Mouse (Mus musculus) midbrain, embryonic 13.5 days (tissue): Measurements from ENCODE around the gene Slc26a3. TPM values are rescaled to one million over a fixed set of nuclear protein-coding genes. Genes with fewer than 3 reads are reported as not detected.

Source experiments
- ATAC-seq: fragments of 200-750 bp; cut with Nextera tagmentation; 2 replicates; pipeline ENCODE4 v1.8.0; 2017; ENCODE audit warnings: mild to moderate bottlenecking, moderate TSS enrichment, moderate library complexity
- H3K27ac ChIP-seq: fragments of 300-500 bp; sonication (generic); 2 replicates; pipeline ENCODE4 v1.5.1; 2015; ENCODE audit warnings: inconsistent platforms, mild to moderate bottlenecking, moderate library complexity
- H3K27me3 ChIP-seq: fragments of 300-500 bp; sonication (generic); 2 replicates; pipeline ENCODE4 v1.6.1; 2015; ENCODE audit warnings: mild to moderate bottlenecking, inconsistent platforms
- H3K36me3 ChIP-seq: fragments of 300-500 bp; sonication (generic); 2 replicates; pipeline ENCODE4 v1.6.1; 2015; ENCODE audit warnings: mild to moderate bottlenecking, inconsistent platforms
- H3K4me1 ChIP-seq: fragments of 300-500 bp; sonication (generic); replicated peaks from 2 replicates; pipeline ENCODE4 v1.6.1; 2015; ENCODE audit warnings: inconsistent platforms
- H3K4me2 ChIP-seq: fragments of 300-500 bp; sonication (generic); replicated peaks from 2 replicates; pipeline ENCODE4 v1.6.1; 2015; ENCODE audit warnings: moderate library complexity, mild to moderate bottlenecking, inconsistent platforms
- H3K4me3 ChIP-seq: fragments of 300-500 bp; sonication (generic); replicated peaks from 2 replicates; pipeline ENCODE4 v1.5.1; 2015; ENCODE audit warnings: mild to moderate bottlenecking, inconsistent platforms
- H3K9ac ChIP-seq: fragments of 300-500 bp; sonication (generic); replicated peaks from 2 replicates; pipeline ENCODE4 v1.6.1; 2015; ENCODE audit warnings: mild to moderate bottlenecking, inconsistent platforms
- H3K9me3 ChIP-seq: fragments of 300-500 bp; sonication (generic); 2 replicates; pipeline ENCODE4 v1.6.1; 2016; ENCODE audit warnings: mild to moderate bottlenecking, inconsistent platforms
- WGBS: fragments of 180-500 bp; shearing (Covaris S2); methylation state at CpG from one replicate; pipeline ENCODE4 v1.1.7; 2015; 5-methylcytosine and 5-hydroxymethylcytosine counted together
- polyA plus RNA-seq: library from polyadenylated mRNA; unstranded; fragments of >200 nt; fragmentation: Nextera tagmentation; extraction: Ambion mirVana; gene quantifications from 2 replicates; pipeline ENCODE4 v1.2.1, GENCODE M21; 2015

Slc26a3 gene
- polyA plus RNA-seq = not detected in 2 replicates

DNA sequence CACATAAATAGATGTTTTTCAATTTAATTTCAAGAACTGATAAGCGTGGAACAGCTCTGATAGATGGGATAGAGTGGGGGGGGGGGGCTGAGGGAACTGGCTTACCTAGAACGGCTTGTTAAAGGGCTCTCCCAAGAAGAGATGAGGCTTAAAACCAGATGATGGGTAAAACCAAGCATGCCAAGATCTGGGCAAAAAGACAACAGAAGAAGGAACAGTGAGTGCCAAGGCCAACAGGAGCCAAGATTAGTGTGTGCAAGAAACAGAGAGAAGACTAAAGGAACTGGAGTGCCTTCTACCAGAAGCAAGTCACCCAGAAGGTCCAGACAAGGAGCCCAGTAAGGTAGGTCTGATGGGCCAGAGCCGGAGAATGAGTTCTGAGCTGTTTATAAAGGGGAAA, at the start of gene Slc26a3:
Gene Slc26a3 (plus strand): TSS at position 301 of the 400 bp plus-strand sequence.
- no peak within 1 kb of the TSS for H3K4me3 ChIP-seq
- H3K27me3 ChIP-seq = no peaks in the 10 kb centered on the region
- no peak within 1 kb of the TSS for H3K4me2 ChIP-seq
- no peak for ATAC-seq
- H3K27ac ChIP-seq = no peak within 1 kb of the TSS
- H3K9ac ChIP-seq = no peak within 1 kb of the TSS
- H3K9me3 ChIP-seq = no peaks in the 10 kb centered on the region
- 86% methylated on average over 3 of the region's 3 CpGs for WGBS
- no peaks in the 10 kb centered on the region for H3K4me1 ChIP-seq
- H3K36me3 ChIP-seq = no peaks in the 10 kb centered on the region

DNA sequence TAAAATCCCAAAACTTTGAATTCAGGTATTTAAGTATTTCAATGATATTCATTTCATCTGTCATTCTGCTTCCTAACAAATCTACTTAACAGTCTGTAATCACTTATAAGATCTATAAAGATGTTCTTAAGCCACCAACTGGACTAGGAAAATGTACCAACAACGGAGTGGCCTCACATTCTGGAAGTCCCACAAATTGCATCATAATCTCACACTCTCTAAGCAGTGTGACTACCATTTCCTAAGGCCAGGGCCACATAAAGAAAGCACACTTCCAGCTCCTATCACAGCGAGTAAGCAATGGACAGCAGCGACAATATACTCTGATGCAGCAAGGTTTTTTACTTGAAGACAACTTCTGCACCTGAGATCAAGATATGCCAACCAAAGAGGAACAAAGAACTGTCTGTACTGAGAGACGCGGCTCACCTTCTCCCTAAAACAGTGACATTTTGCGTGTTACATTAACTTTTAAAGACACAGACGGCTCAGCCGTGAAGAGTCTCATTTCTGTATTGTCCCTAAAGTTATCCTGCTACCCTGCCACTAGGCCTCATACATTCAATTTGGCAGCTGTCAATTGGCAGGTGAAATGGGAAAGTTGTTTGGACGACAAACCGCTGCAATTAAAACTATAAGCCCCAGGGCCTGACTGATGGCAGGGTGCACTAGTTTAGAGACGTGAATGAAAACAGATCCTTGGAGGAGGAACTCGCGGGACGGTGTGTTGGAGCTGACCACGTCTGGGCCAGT, 40.3 kb upstream of the Slc26a3 start:
- Histone ChIP-seq H3K4me1 (peaks cover 20% of the 10 kb centered on the region), H3K9me3 (no peaks in the 10 kb centered on the region), H3K27me3 (no peaks in the 10 kb centered on the region), H3K36me3 (peaks cover 19% of the 10 kb centered on the region), H3K9ac (peak overlapping the region; percentile 97), H3K27ac (0 out of 2 replicates have a peak overlapping the region, but pooled peaks have one; percentile 80), H3K4me3 (peak overlapping the region; percentile 98), H3K4me2 (peak overlapping the region; percentile 89)
- 32% methylated on average over 15 of the region's 15 CpGs for WGBS
- 0 out of 2 replicates have a peak, but pooled peaks have one; percentile 2 for ATAC-seq

DNA sequence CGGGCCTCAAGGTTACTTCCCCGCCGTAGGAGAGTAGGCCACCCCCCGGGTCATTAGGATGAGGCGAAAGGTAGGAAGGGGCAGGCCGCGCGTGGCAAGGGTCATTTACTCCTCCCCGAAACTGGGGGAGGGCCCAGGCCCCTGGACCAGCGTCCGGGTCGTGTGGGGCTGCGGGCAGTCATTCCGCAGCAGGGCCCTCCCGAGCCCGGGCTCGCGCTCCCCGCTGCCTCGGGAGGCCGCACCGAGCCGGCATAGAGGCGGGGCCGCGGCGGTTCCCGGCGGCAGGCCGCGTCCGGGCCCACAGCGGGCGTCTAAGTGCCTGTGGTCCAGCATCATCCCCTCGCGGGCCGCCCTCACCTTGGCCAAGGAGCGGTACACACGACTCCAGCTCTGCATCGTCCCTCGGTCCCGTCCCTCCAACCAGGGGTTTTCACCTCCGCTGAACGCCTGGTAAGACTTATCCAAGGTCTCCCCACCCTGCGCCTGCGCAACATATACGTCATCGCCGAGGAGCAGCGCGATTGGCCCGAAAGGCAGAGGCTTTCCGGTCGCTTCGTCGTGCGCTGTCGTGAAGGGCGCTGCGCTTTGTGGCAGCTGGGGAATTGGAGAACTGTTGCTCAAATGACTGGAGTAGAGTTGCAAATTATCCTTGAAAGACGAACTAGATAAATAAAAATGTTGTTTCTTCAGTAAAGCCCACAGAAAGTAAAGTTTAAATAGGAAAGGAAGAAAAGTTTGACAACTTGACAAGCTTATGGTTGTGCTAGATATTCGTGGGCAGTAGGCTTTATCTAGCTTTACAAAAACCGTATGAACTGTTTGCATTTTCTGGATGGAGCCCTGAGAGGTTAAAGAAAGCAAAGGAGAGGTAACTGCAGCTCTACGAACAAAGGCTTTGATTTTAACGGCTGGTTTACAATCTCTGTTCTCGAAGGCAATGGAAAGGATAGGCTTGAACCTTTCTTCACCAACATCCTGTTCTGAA, 39.4 kb upstream of the Slc26a3 start, which contains the start of gene Dld:
Gene Dld (minus strand): TSS at position 510 of the 985 bp plus-strand sequence.
- WGBS = 5% methylated on average over 66 of the region's 66 CpGs
- no peaks in the 10 kb centered on the region for H3K9me3 ChIP-seq
- H3K36me3 ChIP-seq = peaks cover 16% of the 10 kb centered on the region
- no peaks in the 10 kb centered on the region for H3K27me3 ChIP-seq
- H3K4me1 ChIP-seq = peaks cover 20% of the 10 kb centered on the region
- peak within 1 kb of the TSS; percentile 98 for H3K4me3 ChIP-seq
- H3K9ac ChIP-seq = peak within 1 kb of the TSS; percentile 97
- peak within 1 kb of the TSS; percentile 80 for H3K27ac ChIP-seq
- peak; percentile 99 for ATAC-seq
- peak within 1 kb of the TSS; percentile 89 for H3K4me2 ChIP-seq

DNA sequence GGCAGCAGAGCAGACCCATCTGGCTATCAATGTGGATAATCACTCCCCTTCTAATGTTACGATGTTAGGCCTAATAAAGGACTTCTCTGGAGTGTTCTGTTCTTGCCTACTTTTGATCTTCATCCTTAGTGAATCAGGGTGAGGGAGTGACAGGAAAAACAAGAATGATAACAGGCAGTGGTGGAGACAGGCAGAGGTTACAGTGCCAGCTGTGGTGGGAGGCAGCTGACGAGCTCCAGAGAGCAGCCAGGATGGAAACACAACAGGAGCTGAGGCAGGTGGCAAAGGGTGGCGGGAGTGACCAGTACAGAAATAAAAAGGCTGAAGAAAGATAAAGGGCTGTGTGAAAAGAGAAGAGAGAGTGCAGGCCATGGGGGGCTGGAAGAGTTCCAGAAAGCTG, 24.2 kb upstream of the Slc26a3 start:
- no peak overlapping the region for H3K4me2 ChIP-seq
- no peak overlapping the region for H3K9ac ChIP-seq
- no peaks in the 10 kb centered on the region for H3K9me3 ChIP-seq
- WGBS = 69% methylated on average over 3 of the region's 3 CpGs
- H3K4me3 ChIP-seq = no peak overlapping the region
- no peaks in the 10 kb centered on the region for H3K36me3 ChIP-seq
- ATAC-seq = no peak
- no peaks in the 10 kb centered on the region for H3K27me3 ChIP-seq
- no peak overlapping the region for H3K27ac ChIP-seq
- H3K4me1 ChIP-seq = no peaks in the 10 kb centered on the region

DNA sequence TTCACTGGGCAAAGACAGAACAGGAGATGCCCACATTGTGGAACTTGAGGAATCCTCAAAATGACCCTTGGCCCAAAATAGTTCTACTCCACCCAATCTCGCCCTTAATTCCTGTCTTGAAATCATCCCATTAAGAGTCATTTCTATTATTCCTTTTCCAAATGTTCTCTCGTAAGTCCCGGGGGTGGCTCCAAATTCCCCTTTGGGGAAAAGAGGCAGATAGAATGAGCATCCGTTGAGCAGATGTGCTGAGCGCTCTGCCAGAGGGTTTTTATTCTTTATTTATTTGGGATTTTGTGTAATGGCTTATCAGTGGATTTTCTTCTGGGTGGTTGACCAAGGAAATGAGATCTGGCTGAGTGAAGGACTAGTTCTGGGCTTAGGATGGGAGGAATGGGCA, 22.9 kb upstream of the Slc26a3 start:
- H3K9me3 ChIP-seq = no peaks in the 10 kb centered on the region
- H3K27ac ChIP-seq = no peak overlapping the region
- no peak for ATAC-seq
- H3K9ac ChIP-seq = no peak overlapping the region
- H3K36me3 ChIP-seq = no peaks in the 10 kb centered on the region
- H3K4me2 ChIP-seq = no peak overlapping the region
- no peaks in the 10 kb centered on the region for H3K4me1 ChIP-seq
- no peaks in the 10 kb centered on the region for H3K27me3 ChIP-seq
- WGBS = 91% methylated on average over 5 of the region's 5 CpGs
- no peak overlapping the region for H3K4me3 ChIP-seq

DNA sequence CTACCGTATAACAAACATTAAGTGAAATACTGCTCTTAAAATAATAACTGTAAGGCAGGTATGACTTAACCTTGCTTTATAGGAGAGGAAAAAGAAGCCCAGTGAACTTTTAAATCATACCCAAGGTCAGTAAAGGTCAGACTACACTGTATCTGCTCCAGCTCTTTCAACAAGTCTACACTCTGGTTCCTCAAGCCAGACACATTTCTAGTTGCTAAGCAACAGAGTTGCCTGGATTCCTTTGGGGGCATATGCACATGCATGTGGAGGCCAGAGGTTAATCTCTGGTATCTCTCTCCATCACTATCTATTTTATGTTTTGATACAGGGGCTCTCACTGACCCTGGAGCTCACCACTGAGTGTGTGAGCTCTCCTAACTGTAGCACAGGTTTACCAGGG, 21.6 kb upstream of the Slc26a3 start:
- no peak for ATAC-seq
- Histone ChIP-seq H3K27me3 (no peaks in the 10 kb centered on the region), H3K36me3 (no peaks in the 10 kb centered on the region), H3K9me3 (no peaks in the 10 kb centered on the region), H3K4me3 (no peak overlapping the region), H3K27ac (no peak overlapping the region), H3K4me2 (no peak overlapping the region), H3K9ac (no peak overlapping the region), H3K4me1 (no peaks in the 10 kb centered on the region)
- WGBS = 100% methylated on average over 1 of the region's 1 CpGs

DNA sequence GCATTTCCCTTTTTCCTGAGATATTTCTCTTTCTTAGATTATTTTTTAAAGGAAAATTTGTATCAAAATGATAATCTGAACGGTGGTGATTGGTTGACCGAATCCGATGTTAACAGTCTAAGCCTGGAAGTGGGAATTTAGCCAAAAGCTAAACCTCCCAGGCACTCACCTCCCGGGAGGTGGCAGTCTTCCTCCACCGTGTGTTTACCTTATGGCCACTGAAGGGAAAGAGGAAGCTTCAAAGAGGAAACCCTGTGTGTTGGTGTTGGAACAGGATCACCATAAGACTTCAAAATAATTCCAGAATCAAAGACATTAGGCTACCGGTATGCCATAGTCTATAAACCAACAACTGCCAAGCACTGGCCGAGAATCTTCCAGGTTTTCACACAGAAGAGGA, 21.0 kb upstream of the Slc26a3 start:
- ATAC-seq = no peak
- H3K4me1 ChIP-seq = peaks cover under 1% of the 10 kb centered on the region; the same call in 1 of the 2 replicates
- 90% methylated on average over 7 of the region's 7 CpGs for WGBS
- H3K4me2 ChIP-seq = no peak overlapping the region
- no peaks in the 10 kb centered on the region for H3K9me3 ChIP-seq
- H3K36me3 ChIP-seq = no peaks in the 10 kb centered on the region
- H3K27ac ChIP-seq = no peak overlapping the region
- no peak overlapping the region for H3K4me3 ChIP-seq
- no peaks in the 10 kb centered on the region for H3K27me3 ChIP-seq
- no peak overlapping the region for H3K9ac ChIP-seq

DNA sequence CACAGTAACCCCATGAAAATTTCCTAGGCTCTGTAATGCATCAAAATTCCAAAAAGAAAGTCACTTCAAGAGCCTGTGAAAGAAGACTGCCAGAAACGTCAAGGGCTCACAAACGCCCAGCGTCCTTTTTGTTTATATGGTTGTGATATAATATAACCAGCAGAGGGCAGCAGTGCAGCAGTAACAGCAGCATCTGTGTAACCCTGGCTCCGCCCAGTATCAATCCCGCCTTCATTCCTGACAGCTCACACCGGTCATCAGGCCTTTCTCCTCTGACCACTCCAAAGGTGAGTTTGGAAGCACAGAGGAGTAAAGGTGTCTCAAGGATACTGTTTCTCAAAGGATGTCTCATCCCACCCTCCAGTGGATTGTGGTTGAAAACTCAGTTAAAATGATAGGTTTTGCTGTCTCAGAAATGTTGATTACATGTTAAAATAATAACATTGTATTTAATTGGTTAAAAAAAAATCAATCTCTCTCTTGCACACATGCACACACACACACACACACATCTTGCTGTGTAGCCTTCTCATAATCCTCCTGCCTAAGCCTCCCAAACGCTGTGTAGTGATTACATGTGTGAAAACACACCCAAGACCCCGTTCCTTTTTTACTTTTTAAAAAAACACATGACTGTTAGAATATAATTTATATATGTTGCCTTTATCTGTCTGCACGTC, 15.9 kb upstream of the Slc26a3 start:
- WGBS = 38% methylated on average over 9 of the region's 9 CpGs
- Histone ChIP-seq H3K36me3 (no peaks in the 10 kb centered on the region), H3K4me3 (no peak overlapping the region), H3K4me2 (peak overlapping the region; percentile 28), H3K9me3 (no peaks in the 10 kb centered on the region), H3K9ac (no peak overlapping the region), H3K27ac (no peak overlapping the region), H3K27me3 (no peaks in the 10 kb centered on the region), H3K4me1 (peaks cover 12% of the 10 kb centered on the region)
- ATAC-seq = peak; percentile 80

DNA sequence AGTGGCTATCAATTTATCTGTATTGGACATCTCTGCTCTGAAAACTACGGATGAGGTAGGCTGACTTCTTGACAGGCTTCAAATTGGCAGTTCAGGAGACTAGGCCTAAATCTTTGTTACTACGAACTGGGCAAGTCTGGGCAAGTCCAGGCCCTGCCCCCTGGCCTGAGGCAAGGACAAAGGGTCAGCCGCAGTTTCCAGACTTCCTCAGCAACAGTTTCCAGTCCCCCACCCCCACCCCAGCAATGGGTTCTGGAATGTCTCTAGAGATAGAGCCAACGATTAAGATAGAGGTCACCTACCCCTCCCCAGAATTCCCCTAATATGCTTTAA, 15.4 kb upstream of the Slc26a3 start:
- Histone ChIP-seq H3K4me2 (no peak overlapping the region), H3K9ac (no peak overlapping the region), H3K27me3 (no peaks in the 10 kb centered on the region), H3K4me3 (no peak overlapping the region), H3K36me3 (no peaks in the 10 kb centered on the region), H3K27ac (no peak overlapping the region), H3K9me3 (no peaks in the 10 kb centered on the region), H3K4me1 (peaks cover 12% of the 10 kb centered on the region)
- ATAC-seq = 0 out of 2 replicates have a peak, but pooled peaks have one; percentile 8
- WGBS = 75% methylated on average over 4 of the region's 4 CpGs

DNA sequence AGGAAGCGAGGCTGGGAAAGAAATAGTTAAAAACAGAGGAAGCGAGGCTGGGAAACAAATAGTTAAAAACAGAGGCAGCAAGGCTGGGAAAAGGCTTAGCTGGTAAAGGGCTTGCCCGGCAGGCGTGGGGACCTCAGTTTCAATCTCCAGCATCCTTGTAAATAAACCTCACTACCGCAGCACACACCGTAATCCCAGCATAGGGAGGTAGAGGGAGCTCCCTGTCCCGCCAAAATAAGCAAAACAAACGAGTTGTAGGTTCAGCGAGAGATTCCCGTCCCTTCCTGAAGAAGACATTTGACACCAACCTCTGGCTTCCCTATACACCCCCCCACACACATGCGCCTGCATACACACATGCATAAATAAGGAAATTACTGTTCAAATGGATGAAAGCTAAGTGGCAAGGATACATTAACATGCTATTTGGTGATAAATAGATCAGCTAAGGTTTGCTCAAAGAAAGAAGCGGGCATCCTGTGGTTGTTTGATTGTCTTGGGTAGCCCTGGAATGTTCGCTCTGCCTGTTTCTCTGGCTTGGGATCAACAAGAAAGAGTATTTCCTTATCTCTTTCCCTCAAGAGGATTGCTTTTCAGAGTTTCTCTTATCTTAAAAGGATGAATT, 14.2 kb upstream of the Slc26a3 start:
- Histone ChIP-seq H3K4me3 (peak overlapping the region; percentile 28), H3K27me3 (no peaks in the 10 kb centered on the region), H3K9ac (peak overlapping the region; percentile 40; the same call in 1 of the 2 replicates), H3K27ac (no peak overlapping the region), H3K4me1 (peaks cover 12% of the 10 kb centered on the region), H3K36me3 (no peaks in the 10 kb centered on the region), H3K9me3 (no peaks in the 10 kb centered on the region), H3K4me2 (peak overlapping the region; percentile 50)
- ATAC-seq = 0 out of 2 replicates have a peak, but pooled peaks have one; percentile 29
- 12% methylated on average over 13 of the region's 13 CpGs for WGBS

DNA sequence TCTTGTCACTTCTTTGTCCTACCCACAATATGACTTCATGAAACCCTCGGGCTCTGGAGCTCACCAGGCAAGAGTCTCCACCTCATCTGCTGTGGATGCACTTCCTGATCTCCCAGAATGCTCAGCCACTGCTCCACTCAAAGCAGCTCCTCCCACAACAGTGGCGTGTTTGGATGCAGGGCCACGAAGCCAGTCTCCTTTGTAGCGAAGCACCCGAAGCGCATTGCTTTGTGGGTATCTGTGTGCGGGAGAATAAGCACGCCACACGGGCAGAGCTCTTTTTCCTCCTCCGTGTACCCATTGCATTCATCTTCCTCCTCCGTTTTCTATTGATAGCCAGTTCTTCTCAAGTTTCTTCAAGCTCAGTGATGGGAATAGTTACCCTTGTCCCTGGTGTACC, 13.4 kb upstream of the Slc26a3 start:
- Histone ChIP-seq H3K4me2 (no peak overlapping the region), H3K4me1 (peaks cover 12% of the 10 kb centered on the region), H3K4me3 (no peak overlapping the region), H3K36me3 (no peaks in the 10 kb centered on the region), H3K27ac (no peak overlapping the region), H3K9me3 (no peaks in the 10 kb centered on the region), H3K27me3 (no peaks in the 10 kb centered on the region), H3K9ac (no peak overlapping the region)
- WGBS = 85% methylated on average over 11 of the region's 11 CpGs
- ATAC-seq = no peak
